Mouse (Mus musculus) testis, adult 2 months (tissue): ENCODE results near the gene Simc1.

Source experiments
- CTCF ChIP-seq: fragments of 200-500 bp; IDR thresholded peaks from 2 replicates; pipeline ENCODE4 v1.5.1; 2012; ENCODE audit warnings: low read depth, mild to moderate bottlenecking, inconsistent platforms, low read length, moderate library complexity; ENCODE audit not compliant: control insufficient read depth, insufficient read depth, insufficient replicate concordance
- POLR2A ChIP-seq: fragments of 200-500 bp; IDR thresholded peaks from 2 replicates; pipeline ENCODE4 v1.6.1; 2012; ENCODE audit warnings: low read depth, mild to moderate bottlenecking, inconsistent platforms, low read length, moderate library complexity; ENCODE audit not compliant: control insufficient read depth

GRCm38 (mm10) chr13:54468098-54469011, 35.2 kb upstream of the Simc1 start, which contains the start of gene Thoc3:
- TF ChIP-seq POLR2A (peak; percentile 70), CTCF (0 out of 2 replicates have a peak, but pooled peaks have one; percentile 10)
